Mouse (Mus musculus) cerebellum, adult 11 months (tissue): ENCODE measurements around the gene Tmem41a.
"Not testable (repeated sequence)": the region's sequence is repeated elsewhere in the genome, so short reads cannot be mapped to it uniquely, and the experiment has no call there.

ENCODE experiments used
- DNase-seq: peaks from one replicate; pipeline ENCODE4 v3.0.0; 2022

The Tmem41a gene

DNA sequence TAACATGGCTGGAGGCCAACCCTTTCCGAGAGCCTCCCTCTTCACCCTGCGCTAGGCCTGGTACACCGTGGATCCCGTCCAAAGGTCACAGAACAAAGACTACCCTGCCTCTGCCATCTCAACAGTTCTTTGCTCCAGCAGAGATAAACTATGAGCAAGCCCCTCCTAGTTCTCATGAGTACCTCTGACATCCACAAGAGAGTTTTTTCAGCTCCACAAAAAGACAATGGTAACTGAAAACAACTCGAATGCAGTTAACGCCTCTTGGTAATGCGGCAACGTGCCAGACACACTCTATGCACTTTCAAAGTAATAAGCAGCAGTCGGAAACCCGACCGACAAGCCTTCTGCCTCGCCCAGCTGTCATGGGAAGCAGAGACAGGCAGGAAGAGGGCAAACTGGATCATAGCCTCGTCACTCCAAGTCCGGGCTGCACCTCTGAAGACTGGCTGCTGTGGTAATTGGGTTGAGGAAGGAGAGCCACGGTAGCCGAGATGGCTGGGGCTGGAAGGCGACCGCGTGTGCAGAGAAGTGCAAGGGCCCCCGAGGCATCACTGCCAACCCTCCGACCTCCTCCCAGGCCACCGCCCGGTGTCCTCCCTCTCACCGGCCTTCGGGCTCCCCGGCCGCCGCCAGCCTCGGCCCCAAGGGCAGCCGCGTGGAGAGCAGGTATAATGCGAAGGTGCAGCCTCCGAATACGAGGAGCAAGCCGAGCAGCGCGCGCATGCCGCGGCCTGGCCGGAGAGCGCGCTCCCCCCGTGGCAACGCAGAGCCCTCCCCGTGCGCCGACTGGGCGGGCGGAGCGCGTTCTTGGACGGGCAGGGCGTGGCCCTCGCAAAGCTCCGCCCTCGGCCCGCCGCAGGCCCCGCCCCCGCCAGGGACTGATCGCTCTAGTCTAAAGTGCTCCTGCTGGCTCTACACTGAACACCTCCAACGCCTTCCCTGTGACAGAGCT is at the start of gene Tmem41a:
Gene Tmem41a (minus strand): TSS at position 792 of the 955 bp plus-strand sequence.
- DNase-seq: peak; percentile 93

DNA sequence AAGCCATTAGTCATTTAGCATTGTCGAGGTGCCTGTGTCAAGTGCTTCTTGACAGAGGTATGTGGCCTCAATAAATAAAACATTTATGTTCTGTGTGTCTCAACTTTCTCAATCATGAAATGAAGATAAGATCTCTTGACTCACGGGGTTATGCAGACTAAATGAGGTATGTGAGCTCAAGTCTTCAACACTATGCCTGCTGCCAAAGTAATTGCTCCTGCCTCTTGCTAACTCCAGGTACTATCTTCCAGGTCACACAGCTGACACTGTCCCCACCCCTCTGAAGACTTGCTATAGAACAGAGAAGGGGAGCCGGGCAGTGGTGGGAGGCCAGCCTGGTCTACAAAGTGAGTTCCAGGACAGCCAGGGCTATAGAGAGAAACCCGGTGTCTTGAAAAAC is 49.0 kb upstream of the Tmem41a start:
- DNase-seq: no peak

DNA sequence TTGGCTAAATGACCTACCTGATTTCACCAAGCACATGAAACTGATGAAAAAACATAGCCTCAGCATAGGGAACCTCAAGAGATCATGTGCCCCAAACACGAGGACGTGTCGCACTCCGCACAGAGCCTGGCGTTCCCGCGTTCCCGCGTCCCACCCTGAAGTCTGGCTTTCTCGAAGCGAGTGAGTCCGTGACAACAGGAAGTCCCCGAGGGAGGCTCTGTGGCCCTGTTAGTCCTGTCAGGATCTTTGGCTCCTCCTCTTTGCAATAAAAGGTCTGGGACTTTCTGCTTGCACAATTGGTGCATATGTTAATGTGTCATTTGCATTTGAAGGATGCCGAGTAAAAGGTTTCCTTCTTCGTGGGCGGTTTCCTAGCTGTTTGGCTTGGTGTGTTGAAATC is 48.0 kb upstream of the Tmem41a start, which contains the start of gene Liph:
Gene Liph (minus strand): TSS at position 360 of the 400 bp plus-strand sequence.
- DNase-seq: no peak

DNA sequence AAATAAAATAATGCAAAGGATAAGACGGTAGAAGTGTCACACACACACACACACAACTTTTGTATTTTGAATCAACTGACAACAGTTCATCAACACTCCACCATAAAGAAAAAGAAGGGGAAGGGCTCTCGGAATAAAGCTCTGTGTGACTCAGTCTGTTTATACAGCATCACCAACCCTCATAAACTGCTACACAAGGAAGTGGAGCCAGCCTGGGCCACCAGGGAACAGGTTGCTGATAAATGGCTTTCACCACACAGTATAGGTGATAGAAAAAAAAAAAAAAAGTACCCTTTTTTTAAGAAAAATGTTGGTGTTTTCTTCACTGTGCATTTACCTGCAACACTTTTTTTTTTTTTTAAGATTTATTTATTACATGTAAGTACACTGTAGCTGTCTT is 44.4 kb upstream of the Tmem41a start:
- DNase-seq: no peak

DNA sequence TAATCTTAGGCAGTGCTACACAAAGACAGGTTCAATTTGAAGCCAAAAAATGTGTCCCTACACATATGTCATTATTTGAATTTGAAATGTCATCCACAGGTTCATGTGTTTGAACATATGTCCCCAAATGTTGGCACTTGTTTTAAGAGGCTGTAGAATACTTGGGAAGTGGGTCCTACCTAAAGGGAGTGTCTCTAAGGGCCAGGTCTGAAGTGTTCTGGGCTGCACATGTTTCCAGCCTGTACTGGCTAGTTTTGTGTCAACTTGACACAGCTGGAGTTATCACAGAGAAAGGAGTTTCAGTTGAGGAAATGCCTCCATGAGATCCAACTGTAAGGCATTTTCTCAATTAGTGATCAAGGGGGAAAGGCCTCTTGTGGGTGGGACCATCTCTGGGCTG is 43.5 kb upstream of the Tmem41a start:
- DNase-seq: not testable (repeated sequence)

DNA sequence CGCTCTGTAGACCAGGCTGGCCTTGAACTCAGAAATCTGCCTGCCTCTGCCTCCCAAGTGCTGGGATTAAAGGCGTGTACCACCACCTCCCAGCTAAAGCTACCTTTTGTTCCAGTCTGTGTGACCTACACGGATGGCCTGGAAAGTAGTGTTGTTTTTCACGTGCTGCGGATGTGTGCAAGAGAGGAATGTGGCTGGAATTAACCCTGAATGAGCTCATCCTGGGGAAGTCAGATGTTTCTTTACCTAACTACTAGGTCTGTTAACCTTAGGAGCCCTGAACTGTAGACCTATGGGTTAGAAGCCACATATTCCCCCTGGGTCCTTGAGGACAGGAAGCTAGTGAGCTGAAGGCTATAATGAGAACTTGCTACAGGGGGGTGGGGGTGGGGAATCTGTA is 40.6 kb upstream of the Tmem41a start:
- no peak for DNase-seq

DNA sequence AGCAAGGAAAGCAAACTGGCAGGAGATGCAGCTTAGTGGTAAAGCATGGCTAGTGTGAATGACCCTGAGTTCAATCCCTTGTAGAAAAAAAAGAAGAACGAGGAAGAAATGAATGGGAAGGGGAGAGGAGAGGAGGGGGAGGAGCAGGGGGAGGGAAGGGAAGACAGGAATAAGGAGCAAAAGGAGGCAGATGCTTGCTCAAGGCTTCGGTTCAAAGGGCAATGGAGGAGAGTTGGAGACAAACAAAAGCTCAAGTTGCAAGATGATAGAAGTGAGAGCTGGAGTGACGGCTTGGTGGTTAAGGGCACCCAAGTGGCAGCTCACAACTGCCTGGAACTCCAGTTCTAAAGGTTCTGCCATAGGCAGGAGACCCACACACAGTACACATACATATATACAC is 38.8 kb upstream of the Tmem41a start:
- DNase-seq: no peak

DNA sequence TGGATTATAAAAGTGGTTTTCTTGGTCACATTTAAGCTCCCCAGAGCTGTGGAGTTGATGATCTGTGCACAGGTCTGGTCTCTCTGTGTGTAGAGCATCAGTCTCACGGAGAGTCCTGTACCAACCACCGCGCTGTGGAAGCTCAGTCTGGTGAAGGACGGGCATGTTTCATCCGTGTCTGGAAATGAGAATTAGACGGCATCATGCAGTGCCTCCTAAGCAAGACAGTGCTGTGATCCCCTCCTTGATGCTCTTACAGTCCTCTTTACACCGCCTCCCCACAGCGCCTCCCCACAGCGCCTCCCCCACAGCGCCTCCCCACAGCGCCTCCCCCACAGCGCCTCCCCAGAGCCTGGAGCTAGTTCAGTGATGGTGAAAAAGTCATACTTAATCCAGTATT is 36.7 kb upstream of the Tmem41a start:
- no peak for DNase-seq

DNA sequence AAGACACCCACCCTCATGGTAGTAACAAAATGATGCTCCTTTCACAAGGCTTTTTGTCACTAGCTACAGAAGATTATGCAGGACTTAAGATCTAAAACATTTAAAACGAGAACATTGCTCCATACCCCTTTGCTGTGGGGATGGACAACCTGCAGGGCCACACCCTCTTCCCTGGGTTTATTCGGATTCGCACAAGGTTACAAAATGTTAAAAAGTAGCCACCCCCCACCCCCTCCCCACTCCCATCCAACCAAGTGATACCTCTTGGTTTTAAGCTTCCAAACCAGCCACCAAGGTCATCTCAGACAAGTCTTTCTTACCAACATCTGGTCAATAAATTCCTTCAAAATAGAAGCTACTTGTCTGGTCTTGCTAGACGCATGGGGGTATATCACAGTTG is 36.2 kb upstream of the Tmem41a start:
- no peak for DNase-seq

DNA sequence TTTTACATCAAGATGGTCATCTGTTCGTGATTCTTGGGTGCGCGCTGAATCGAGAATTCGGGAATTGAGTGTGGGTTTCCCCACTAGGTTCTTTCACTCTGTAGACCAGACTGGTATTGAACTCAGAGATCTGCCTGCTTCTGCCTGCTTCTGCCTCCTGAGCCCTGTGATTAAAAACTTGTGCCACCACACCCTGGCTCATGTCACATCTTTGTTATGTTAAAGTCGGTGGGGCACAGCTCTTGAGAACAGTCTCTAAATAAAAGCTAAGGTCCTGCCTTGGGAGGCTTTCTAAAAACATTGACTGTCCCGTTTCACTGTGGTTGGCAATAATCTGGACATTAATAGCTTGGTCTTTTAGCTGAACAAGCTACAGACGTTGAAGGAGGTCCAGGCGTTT is 35.8 kb upstream of the Tmem41a start:
- no peak for DNase-seq

DNA sequence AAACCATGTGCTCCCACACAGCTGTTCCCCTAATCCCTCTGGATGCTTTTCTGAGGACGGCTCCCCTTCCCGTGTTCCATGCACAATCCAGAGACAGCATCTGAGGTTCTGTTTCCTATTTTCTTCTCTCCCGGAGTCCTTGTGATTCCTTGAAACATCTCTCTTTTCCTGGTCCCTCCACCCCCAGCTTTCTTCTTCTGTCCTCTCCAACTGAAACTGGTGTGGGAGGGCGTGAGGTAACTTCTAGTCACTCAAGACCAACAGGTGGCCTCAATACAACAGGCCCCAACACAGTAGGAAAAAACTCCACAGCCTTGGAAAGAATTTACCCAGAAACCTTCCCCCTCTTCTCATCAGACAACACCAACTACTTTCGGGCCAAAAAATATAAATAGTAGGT is 30.0 kb upstream of the Tmem41a start:
- no peak for DNase-seq

DNA sequence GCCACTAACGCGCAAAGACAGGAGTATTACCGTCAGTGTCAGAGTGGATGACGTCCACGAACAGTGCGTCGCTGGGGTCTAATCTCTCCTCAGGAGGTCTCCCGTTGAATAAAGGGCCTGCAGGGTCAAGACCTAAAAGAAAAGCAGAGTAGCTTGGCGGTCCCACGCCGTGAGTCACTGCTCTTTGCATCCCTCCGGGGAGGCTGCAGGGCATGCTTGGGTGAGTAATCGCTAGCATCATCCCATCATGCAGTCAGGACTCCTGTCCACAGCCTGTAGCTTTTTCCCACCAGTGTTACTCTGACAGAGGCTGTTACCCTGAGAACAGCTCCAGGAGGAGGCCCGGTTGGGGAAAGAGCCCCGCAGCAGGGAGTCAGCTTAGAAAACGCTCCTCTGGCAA is 28.9 kb upstream of the Tmem41a start:
- no peak for DNase-seq

DNA sequence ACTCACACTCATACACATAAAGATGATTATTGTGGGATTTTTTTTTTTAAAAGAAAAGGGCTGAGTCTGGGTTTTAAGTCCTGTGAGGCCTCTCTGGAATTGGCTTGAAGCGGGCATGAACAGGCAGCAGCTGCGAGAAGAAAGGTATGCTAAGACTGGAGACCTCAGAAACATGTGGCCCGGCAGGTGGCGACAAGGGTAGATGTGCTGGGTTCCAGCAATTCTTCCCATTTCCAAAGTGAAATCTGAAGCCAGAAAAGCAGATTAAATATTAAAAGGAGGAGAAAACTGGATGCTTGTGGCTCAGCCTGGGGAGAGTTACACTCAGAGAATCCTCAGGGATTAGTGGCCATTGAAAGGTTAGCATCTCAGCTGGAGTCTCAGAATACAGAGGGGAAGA is 24.1 kb upstream of the Tmem41a start:
- DNase-seq: no peak

DNA sequence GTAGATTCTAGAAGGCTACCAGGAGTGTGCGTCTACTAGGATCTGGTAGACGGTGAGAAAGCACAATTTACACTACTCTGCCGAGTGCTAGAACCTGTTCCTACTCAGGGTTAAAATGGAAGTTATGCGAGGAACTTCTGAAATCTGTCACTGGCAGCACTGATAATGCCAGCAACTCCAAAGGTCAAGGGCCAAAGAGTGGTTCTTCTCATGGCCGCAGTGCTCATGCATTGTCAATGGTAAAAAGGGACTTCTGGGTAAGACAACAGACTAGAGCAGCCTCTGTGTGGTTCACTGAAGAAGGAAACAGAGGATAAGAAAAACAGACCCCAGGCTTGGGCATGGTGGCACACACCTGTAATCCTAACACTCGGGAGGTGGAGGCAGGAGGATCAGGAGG is 23.2 kb upstream of the Tmem41a start:
- no peak for DNase-seq

DNA sequence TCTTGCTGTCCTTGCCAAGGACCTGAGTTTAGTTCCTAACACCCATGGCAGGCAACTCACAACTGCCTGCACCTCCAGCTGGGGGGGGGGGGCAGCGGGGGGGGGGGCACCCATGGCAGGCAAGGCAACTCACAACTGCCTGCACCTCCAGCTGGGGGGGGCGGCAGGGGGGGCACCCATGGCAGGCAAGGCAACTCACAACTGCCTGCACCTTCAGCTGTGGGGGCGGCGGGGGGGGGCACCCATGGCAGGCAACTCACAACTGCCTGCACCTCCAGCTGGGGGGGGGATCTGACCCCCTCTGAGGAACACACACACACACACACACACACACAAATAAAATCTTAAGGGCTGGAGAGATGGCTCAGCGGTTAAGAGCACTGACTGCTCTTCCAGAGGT is 22.5 kb upstream of the Tmem41a start:
- DNase-seq: no peak

DNA sequence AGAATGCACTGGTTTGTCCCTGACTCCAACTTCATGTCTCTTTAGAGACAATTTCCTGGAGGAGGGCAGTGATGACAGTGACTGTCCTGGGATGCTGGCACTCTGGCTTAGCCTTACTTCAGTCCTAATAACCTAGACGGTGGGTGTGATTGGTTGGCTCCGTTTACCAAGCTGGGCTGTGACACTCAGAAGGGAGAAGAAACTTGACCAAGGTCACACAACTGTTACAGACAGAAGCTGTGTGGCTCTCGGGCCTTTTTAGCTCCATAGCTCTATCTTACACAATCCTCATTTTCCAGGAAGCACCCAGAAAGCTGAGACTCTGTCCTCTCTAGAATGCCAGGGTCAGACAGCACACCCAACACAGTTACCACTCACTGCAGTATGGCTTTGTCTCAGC is 18.2 kb upstream of the Tmem41a start:
- no peak for DNase-seq

DNA sequence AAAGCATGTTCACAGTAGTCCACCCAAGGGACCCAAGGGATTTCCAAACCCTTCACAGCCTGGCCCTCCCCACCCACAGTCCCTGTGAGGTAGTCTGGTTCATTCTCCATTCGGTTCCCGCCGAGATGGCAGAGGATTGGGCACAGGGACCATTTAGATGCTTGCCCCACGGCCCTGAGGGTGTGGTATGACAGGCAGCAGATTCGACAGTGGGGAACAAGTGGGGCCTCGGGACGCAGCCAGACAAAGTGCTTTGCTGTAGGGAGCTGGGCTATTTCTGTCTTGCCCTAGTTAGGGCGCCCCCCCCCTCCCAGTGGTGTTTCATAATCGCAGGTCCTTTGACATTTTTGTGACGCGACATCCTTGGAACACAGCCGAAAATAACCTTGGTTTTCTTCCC is 8.2 kb upstream of the Tmem41a start:
- no peak for DNase-seq

DNA sequence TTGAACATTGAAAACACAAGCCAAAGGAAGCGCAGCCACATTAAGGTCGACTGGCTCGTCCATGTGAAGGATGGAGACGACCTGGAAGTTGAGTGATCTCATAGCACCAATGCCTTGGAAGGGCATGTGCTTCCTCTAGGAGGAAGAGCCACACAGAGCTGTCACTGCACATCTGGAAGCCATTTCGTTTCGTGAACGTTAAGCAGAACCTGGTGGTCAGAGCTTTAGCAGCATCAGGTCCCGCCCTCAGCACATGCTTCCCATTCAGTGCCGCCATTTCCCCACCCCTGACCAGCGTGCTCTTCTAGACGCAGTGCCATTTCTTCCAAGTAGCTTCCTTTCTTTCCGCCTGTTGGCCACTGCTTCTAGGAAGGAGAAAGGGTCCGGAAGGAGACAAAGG is 18.9 kb downstream of the Tmem41a start:
- DNase-seq: no peak

DNA sequence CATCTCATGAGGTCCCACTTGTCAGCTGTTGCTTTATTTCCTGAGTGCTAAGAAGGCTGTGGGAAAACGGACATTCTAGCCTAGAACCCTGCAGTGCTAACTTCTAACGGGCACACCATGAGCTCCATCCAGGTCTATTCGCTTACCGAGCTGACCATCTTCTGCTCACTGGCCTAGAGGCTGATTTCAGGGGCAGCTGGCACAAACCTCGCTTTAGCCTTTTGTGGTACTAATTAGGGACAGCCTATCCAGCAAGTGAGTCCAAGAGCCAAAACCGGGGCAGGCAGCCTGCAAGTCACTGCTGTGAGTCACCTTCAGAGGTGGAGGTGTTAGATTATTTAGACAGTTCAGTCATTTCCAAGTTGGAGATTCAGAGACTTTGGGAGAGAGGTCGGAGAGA is 30.7 kb downstream of the Tmem41a start:
- DNase-seq: peak; percentile 17

DNA sequence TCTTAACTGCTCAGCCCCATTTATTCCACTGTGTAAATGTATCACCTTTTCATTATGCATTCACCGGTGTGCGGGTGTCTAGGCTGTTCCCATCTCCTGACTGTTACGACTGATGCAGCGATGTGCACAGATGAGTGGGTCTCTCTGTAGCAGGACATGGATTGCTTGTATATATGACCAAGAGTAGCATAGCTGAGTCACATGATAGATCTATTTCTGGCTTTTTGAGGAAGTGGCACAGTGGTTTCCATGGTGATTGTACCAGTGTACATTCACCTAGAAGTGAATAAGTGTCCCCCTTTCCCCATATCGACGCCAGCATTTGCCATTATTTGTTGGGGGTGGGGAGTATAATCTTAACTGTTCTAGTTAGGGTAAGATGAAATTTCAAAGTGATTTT is 34.0 kb downstream of the Tmem41a start:
- DNase-seq: no peak

DNA sequence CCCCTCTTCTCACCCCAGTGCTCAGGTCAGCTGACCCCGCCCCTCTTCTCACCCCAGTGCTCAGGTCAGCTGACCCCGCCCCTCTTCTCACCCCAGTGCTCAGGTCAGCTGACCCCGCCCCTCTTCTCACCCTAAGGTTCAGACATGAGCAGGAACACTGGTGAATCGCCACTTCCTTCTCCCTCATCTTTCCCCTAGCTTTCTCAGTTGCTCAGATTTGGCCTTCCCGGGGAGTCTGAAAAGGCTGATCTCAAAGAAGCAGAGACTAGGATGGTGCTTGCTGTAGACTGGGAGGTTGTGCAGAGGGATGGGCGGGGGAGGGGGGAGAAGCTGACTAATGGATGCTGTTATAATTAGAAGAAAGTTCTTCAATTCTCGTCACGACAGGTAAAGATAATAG is 38.4 kb downstream of the Tmem41a start:
- not testable (repeated sequence) for DNase-seq

DNA sequence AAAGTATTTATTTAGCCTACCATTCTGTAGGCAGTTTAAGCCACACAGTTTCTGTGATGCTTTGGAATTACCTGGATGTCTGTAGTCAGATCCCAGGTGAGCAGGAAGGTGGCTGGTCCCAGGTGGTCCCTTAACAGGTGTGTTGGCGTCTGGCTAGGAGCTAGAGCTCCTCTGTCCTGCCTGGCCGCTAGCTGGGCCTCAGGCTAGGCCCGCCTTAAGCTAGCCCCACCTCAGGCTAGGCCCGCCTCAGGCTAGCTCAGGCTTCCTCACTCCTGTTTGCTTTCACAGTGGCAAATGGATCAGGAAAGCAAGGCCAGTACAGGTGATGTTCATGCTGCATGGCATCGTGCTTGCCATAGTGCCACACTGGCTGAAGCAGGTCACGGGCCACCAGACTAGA is 40.5 kb downstream of the Tmem41a start:
- DNase-seq: no peak

DNA sequence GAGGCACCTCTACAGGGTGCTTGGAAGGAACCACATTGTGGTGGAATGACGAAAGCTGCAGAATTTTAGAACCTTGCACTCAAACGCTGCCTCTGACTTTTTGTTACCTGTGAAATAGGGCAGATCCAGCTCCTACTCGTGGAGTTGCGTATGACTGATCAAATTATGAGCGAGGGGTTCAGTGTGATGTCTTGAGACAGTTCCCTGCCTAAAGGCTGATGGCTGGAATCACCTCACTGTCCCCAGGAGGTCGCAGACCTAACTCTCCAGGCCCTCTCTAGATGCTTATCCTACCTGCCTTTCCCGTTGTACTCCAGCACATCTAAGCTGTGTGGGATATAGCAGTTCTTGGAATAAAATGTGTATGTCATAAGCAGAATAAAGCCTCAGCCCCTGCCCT is 41.4 kb downstream of the Tmem41a start:
- no peak for DNase-seq

DNA sequence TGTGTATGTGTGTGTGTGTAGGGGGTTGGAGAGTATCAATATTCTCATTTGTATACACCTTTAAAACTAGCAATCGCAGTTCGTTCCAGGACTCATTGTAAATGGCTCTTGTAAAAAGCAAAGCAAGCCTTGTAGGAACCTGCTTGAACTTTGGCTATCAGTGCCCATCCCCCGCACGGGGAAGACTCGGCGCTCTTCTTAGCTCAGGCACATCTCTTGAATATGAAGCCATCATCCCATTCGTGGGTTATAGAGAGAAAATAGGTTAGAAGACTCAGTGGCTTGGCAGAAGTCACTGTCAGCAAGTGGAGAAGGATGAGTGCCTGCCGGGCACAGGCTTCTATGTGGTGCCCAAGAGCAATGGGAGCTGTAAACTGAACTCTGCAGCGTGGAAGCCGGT is 42.7 kb downstream of the Tmem41a start:
- no peak for DNase-seq

DNA sequence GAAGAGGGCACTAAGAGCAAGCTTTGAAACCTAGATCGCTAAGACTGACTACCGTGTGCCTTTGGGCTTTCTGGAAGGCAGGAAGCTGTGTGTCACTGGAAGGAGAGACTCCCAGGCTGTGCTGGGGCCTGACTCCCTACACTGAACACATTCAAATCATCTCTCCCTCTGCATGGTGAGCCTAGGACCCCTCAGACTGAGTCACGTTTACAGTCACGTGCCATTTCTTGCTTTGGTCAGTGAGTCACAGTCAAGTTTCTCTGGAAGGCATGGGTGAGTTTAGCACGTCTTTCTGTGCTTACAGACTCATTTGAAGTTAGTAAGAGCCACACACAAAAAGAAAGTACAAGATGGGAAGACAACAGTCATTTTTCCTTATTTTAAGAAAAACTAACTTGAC is 46.1 kb downstream of the Tmem41a start:
- no peak for DNase-seq
